Mouse (Mus musculus) heart, embryonic 12.5 days (tissue): ENCODE measurements around the gene 1700003F12Rik. TPM values are rescaled to one million over a fixed set of nuclear protein-coding genes. Genes with fewer than 3 reads are reported as not detected.
A peak's percentile ranks its signal among the peaks of the same experiment; 100 is the strongest.

Experiments used
- ATAC-seq: fragments of 200-750 bp; cut with Nextera tagmentation; 2 replicates; pipeline ENCODE4 v1.8.0; 2017; ENCODE audit warnings: moderate TSS enrichment, moderate library complexity; ENCODE audit not compliant: insufficient number of reproducible peaks, low FRiP score
- H3K27ac ChIP-seq: fragments of 300-500 bp; sonication (generic); 2 replicates; pipeline ENCODE4 v1.5.1; 2016; ENCODE audit warnings: mild to moderate bottlenecking, moderate library complexity; ENCODE audit not compliant: poor library complexity, severe bottlenecking
- H3K27me3 ChIP-seq: fragments of 300-500 bp; sonication (generic); replicated peaks from 2 replicates; pipeline ENCODE4 v1.6.1; 2016; ENCODE audit warnings: mild to moderate bottlenecking, moderate library complexity
- H3K36me3 ChIP-seq: fragments of 300-500 bp; sonication (generic); 2 replicates; pipeline ENCODE4 v1.6.1; 2016; ENCODE audit warnings: mild to moderate bottlenecking, moderate library complexity
- H3K4me1 ChIP-seq: fragments of 300-500 bp; sonication (generic); replicated peaks from 2 replicates; pipeline ENCODE4 v1.6.1; 2016; ENCODE audit warnings: mild to moderate bottlenecking
- H3K4me2 ChIP-seq: fragments of 300-500 bp; sonication (generic); 2 replicates; pipeline ENCODE4 v1.6.1; 2016; ENCODE audit warnings: mild to moderate bottlenecking, moderate library complexity
- H3K4me3 ChIP-seq: fragments of 300-500 bp; sonication (generic); 2 replicates; pipeline ENCODE4 v1.5.1; 2016; ENCODE audit warnings: mild to moderate bottlenecking
- H3K9ac ChIP-seq: fragments of 300-500 bp; sonication (generic); 2 replicates; pipeline ENCODE4 v1.6.1; 2016; ENCODE audit warnings: mild to moderate bottlenecking, moderate library complexity
- H3K9me3 ChIP-seq: fragments of 300-500 bp; sonication (generic); replicated peaks from 2 replicates; pipeline ENCODE4 v1.6.1; 2016; ENCODE audit warnings: mild to moderate bottlenecking, moderate library complexity
- whole genome bisulfite sequencing: fragments of 180-500 bp; shearing (Covaris S2); methylation state at CpG from one replicate; pipeline ENCODE4 v1.1.7; 2016; 5-methylcytosine and 5-hydroxymethylcytosine counted together
- polyA plus RNA-seq: library from polyadenylated mRNA; unstranded; fragments of >200 nt; fragmentation: Nextera tagmentation; extraction: Ambion mirVana; gene quantifications from 2 replicates; pipeline ENCODE4 v1.2.1, GENCODE M21; 2016

Gene 1700003F12Rik
- polyA plus RNA-seq, 1 experiment from 2014 or later = 0.78 TPM

DNA sequence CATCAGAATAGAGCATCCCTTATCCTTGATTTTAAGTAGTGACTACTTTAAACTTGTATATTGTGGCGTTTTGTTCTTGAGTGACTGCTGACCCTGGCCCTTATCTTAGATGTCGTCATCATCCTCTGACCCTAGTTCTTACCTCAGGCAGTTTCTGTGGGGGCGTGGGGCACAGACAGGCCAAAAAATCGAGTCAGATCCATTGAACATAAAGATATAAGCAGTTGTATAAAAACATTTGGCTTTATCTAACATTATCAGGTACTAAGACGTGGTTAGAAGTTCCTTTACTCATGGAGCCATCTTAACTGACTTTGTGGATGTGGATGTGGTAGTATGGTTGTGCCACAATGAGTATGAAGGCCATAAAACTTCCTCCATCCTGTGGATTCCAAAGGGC is 24.6 kb upstream of the 1700003F12Rik start:
- Histone ChIP-seq H3K9me3 (no peaks in the 10 kb centered on the region), H3K27ac (no peak overlapping the region), H3K36me3 (peaks cover 68% of the 10 kb centered on the region), H3K4me2 (no peak overlapping the region), H3K4me1 (peaks cover 5% of the 10 kb centered on the region; the same call in 1 of the 2 replicates), H3K4me3 (no peak overlapping the region), H3K27me3 (no peaks in the 10 kb centered on the region), H3K9ac (no peak overlapping the region)
- no peak for ATAC-seq
- WGBS = 74% methylated on average over 5 of the region's 5 CpGs

DNA sequence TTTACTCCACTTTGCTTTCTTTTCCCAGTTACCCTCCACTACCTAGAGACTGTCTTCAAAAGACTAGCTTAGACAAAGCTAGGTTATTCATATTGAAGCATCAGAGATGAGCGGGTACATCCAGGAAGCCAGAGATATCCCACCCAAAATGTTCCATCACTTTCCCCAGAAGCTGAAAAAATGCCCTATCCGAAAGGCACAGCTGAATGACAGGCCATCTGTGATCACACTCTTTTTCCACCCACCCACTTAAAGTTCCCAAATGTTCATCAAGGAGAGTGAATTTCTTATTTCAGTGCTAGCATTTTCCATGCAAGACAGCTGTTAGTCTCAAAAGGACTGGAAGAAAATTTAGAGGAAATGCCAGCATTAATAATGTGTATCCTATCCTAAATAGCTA is 21.6 kb upstream of the 1700003F12Rik start:
- WGBS = 96% methylated on average over 2 of the region's 2 CpGs
- no peak overlapping the region for H3K9ac ChIP-seq
- H3K36me3 ChIP-seq = peaks cover 71% of the 10 kb centered on the region
- peaks cover 5% of the 10 kb centered on the region; the same call in 1 of the 2 replicates for H3K4me1 ChIP-seq
- H3K4me2 ChIP-seq = no peak overlapping the region
- no peaks in the 10 kb centered on the region for H3K9me3 ChIP-seq
- no peaks in the 10 kb centered on the region for H3K27me3 ChIP-seq
- no peak for ATAC-seq
- H3K4me3 ChIP-seq = no peak overlapping the region
- no peak overlapping the region for H3K27ac ChIP-seq

DNA sequence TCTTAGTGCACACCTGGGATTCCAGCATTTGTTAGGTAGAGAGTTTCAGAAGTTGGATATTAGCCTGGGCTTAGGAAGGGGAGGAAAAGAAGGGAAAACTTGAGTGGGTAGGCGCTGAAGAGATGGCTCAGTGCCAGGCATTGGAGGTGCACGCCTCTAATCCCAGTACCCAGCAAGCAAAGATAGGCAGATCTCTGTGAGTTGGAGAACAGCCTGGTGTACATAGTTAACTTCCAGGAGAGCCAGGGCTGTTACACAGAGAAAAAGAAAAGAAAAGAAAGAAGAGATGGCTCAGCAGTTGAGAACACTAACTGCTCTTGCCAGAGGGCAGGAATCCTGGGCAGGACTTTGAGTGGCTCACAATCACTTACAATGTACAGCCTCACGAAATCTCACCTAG is 20.4 kb upstream of the 1700003F12Rik start:
- peaks cover 5% of the 10 kb centered on the region; the same call in 1 of the 2 replicates for H3K4me1 ChIP-seq
- H3K27me3 ChIP-seq = no peaks in the 10 kb centered on the region
- H3K9me3 ChIP-seq = no peaks in the 10 kb centered on the region
- no peak for ATAC-seq
- WGBS = 70% methylated on average over 3 of the region's 3 CpGs
- H3K36me3 ChIP-seq = peaks cover 82% of the 10 kb centered on the region
- no peak overlapping the region for H3K4me3 ChIP-seq
- H3K4me2 ChIP-seq = no peak overlapping the region
- no peak overlapping the region for H3K9ac ChIP-seq
- no peak overlapping the region for H3K27ac ChIP-seq

DNA sequence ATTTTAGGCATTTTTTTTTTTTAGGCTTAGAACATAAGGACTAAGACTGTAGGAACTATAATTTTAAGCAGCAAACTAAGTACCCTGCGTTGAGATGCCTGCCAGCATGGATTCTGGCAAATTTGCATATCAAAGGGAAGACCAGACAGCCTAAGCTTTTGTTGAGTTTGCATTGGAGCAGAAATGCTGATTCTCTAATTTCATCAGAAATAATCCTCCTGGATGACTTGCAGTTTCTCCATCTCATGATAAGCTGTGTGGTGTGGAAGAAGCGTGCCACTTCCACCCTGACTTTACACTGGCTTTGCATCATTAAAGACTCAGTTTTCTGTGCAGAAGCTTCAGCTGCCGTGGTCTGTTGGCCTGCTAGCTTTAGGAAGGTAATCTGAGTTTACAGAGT is 14.0 kb upstream of the 1700003F12Rik start:
- no peak for ATAC-seq
- 64% methylated on average over 3 of the region's 3 CpGs for WGBS
- no peaks in the 10 kb centered on the region for H3K9me3 ChIP-seq
- peaks cover 78% of the 10 kb centered on the region for H3K36me3 ChIP-seq
- H3K4me3 ChIP-seq = no peak overlapping the region
- peaks cover 10% of the 10 kb centered on the region for H3K4me1 ChIP-seq
- no peaks in the 10 kb centered on the region for H3K27me3 ChIP-seq
- H3K4me2 ChIP-seq = no peak overlapping the region
- no peak overlapping the region for H3K9ac ChIP-seq
- H3K27ac ChIP-seq = no peak overlapping the region

DNA sequence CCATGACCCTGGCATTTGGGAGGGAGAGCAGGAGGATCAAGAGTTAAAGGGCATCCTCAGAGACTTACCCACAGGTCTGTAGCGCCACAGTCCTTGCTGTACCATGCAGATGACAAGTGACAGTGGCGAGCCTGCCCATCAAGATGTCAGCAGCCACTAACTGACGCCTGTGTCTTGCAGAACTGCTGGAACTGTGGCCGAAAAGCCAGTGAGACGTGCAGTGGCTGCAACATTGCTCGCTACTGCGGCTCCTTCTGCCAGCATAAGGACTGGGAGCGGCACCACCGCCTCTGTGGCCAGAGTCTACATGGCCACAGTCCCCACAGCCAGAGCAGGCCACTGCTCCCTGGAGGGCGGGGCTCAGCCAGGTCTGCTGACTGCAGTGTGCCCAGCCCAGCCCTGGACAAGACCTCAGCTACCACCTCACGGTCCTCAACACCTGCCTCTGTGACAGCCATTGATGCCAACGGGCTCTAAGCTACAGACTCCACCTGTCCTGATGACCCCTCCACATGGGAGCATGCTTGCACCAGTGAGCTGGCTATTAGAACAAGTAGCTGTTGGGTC is 12.1 kb upstream of the 1700003F12Rik start:
- peak; percentile 9; the same call in 1 of the 2 replicates for ATAC-seq
- Histone ChIP-seq H3K4me2 (no peak overlapping the region), H3K9me3 (no peaks in the 10 kb centered on the region), H3K4me1 (peaks cover 17% of the 10 kb centered on the region), H3K4me3 (no peak overlapping the region), H3K27me3 (no peaks in the 10 kb centered on the region), H3K27ac (no peak overlapping the region), H3K9ac (no peak overlapping the region), H3K36me3 (peaks cover 68% of the 10 kb centered on the region)
- 62% methylated on average over 12 of the region's 12 CpGs for WGBS

DNA sequence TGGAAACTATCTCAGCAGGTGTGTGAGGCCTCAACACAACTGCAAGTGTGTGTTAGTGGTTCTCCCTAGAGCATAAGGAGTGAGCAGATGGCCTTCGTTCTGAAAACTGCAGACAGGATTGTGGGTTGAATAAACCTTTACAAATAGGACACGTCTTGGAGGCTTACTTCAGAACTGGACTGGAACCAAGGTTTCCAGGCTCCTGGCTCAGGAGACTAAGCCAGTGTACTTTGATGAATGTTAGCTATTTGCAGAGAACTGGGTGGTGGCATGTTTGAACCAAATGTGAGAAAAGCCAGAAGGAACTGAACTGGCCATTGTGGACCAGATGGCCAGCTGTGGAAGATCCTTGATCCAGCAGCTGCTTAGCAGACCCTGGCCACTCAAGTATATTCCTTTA is 8.6 kb upstream of the 1700003F12Rik start:
- Histone ChIP-seq H3K4me3 (no peak overlapping the region), H3K27ac (no peak overlapping the region), H3K9me3 (no peaks in the 10 kb centered on the region; the same call in 1 of the 2 replicates), H3K4me2 (no peak overlapping the region), H3K27me3 (no peaks in the 10 kb centered on the region), H3K36me3 (peaks cover 49% of the 10 kb centered on the region), H3K4me1 (peaks cover 17% of the 10 kb centered on the region), H3K9ac (no peak overlapping the region)
- 64% methylated on average over 2 of the region's 2 CpGs for WGBS
- ATAC-seq = no peak

DNA sequence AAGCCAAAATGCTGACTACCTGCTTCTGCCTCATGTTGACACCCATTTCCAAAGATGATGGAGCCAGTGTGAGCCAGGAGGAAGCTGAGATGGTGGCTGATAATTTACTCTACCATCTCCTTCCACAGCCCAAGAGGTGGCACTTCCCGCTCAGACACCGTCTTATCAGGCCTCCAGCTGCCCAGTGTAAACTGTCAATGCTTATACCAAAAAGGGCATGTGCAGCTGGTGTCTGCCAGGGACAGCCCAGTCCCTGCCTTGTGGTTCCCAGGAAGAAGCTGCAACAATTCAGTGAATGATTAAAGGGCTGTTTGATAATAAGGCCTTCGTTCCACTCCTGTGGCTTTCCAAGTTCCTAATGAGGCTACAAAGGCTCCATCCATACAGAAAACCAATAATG is 8.2 kb upstream of the 1700003F12Rik start:
- H3K36me3 ChIP-seq = peaks cover 47% of the 10 kb centered on the region
- H3K4me2 ChIP-seq = no peak overlapping the region
- H3K4me1 ChIP-seq = peaks cover 17% of the 10 kb centered on the region
- H3K27me3 ChIP-seq = no peaks in the 10 kb centered on the region
- no peak overlapping the region for H3K9ac ChIP-seq
- H3K27ac ChIP-seq = no peak overlapping the region
- no peak for ATAC-seq
- 28% methylated on average over 3 of the region's 3 CpGs for WGBS
- no peaks in the 10 kb centered on the region; the same call in 1 of the 2 replicates for H3K9me3 ChIP-seq
- H3K4me3 ChIP-seq = no peak overlapping the region

DNA sequence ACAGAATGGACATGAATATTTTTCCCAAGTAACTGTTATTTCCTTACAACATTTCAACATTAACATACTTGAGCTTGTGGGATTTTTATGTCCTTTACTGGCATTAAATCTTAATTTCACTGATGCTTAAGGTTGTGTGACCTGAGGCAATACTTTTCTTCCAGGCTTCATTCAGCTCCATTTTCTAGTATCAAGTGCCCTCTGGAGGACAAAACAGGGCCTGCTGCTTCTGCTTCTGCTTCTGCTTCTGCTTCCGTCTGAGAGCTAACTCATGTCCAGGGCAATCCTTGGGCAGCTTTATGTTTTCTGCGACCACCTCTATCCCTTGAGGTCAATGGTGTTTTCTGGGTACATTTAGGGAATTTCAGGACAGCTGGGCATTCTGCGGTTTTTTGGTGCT is 7.2 kb upstream of the 1700003F12Rik start:
- no peak overlapping the region for H3K27ac ChIP-seq
- H3K27me3 ChIP-seq = no peaks in the 10 kb centered on the region
- H3K9me3 ChIP-seq = no peaks in the 10 kb centered on the region; the same call in 1 of the 2 replicates
- peaks cover 14% of the 10 kb centered on the region for H3K4me1 ChIP-seq
- no peak for ATAC-seq
- no peak overlapping the region for H3K4me2 ChIP-seq
- no peak overlapping the region for H3K4me3 ChIP-seq
- H3K9ac ChIP-seq = no peak overlapping the region
- H3K36me3 ChIP-seq = peaks cover 42% of the 10 kb centered on the region
- 82% methylated on average over 3 of the region's 3 CpGs for WGBS

DNA sequence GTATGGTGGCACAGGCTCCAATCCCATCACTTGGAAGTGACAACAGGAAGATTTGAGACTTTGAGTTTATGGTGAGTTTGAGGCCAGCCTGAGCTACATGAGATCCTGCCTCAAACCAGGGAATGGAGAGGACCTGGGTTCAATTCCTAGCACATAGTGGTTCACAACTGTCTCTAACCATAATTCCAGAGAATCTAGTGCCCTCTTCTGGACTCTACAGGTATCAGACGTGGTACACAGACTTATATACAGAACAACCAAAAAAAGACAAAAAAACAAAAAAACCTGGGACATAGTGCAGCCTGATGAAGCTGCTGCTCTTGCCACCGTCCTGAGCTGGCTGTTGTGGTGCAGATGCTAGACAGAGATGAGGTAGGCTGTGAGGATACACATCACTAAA is 5.3 kb upstream of the 1700003F12Rik start:
- no peak overlapping the region for H3K27ac ChIP-seq
- no peaks in the 10 kb centered on the region; the same call in 1 of the 2 replicates for H3K9me3 ChIP-seq
- WGBS = 69% methylated on average over 2 of the region's 2 CpGs
- no peak overlapping the region for H3K9ac ChIP-seq
- H3K36me3 ChIP-seq = peaks cover 26% of the 10 kb centered on the region
- no peak overlapping the region for H3K4me3 ChIP-seq
- no peak for ATAC-seq
- H3K4me2 ChIP-seq = no peak overlapping the region
- no peaks in the 10 kb centered on the region for H3K27me3 ChIP-seq
- H3K4me1 ChIP-seq = peaks cover 7% of the 10 kb centered on the region; the same call in 1 of the 2 replicates

DNA sequence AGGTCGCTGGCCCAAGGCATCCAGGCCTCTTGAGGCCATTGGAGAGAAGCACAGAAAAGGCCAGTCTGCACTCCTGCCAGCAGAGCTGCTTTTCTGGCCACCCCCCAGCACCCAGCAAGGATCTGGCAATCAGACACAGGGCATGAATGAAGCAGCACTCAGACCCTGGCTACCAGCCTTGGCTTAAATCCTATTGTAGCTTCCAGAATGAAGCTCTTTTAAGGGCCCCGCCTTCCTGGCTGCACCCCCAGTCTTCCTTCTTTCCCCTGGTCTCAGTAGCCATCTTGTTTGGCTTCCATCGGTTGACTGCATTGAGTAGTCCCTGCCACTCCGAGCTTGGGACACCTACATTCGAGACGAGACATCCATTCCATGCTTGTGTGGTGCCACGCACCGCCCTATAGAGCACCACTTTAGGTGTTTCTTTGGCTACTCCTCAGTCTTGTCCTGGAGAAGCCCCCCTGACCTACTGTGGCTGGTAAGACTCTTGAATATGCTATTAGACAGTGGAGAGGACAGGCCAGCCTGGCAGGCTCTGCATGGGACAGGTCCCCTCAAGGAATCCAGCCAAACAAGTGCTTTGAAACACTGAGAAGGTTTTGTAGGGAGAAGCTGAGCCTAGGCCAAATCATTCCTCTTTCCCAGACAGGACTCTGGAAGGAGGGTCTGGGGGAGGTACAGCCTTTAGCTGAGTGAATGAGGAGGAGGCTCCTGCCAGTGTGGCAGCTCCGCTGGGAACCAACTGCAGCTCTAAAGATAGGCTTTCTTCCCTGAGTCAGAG is 3.1 kb upstream of the 1700003F12Rik start:
- no peak for ATAC-seq
- Histone ChIP-seq H3K4me3 (no peak overlapping the region), H3K9ac (no peak overlapping the region), H3K4me1 (peaks cover 4% of the 10 kb centered on the region; the same call in 1 of the 2 replicates), H3K36me3 (peaks cover 10% of the 10 kb centered on the region), H3K9me3 (no peaks in the 10 kb centered on the region; the same call in 1 of the 2 replicates), H3K27me3 (no peaks in the 10 kb centered on the region), H3K27ac (no peak overlapping the region), H3K4me2 (no peak overlapping the region)
- 82% methylated on average over 9 of the region's 9 CpGs for WGBS

DNA sequence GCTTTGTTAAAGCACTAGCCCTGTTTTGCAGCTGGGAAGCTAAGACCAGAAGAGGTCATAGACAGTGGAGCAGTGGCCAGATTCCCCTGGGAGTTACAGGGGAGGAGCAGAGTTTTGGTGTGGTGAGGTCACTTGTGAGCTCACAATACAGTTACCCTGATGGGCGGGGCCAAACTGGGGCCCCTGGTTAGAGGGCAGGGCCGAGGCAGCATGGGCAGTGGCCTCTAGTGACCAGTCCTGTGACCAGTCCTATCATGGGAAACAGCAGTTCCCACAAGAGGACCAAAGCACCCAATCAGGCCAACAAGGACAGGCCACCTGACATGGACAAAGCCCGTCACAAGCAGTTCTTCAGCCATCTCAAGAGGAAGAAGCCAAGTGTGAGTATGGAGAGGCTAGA is 1.8 kb downstream of the 1700003F12Rik start:
- ATAC-seq = no peak
- no peak overlapping the region for H3K9ac ChIP-seq
- no peak overlapping the region for H3K27ac ChIP-seq
- H3K36me3 ChIP-seq = no peaks in the 10 kb centered on the region
- H3K4me3 ChIP-seq = no peak overlapping the region
- H3K27me3 ChIP-seq = peaks cover 33% of the 10 kb centered on the region
- H3K4me1 ChIP-seq = peaks cover 28% of the 10 kb centered on the region
- H3K9me3 ChIP-seq = no peaks in the 10 kb centered on the region
- 52% methylated on average over 3 of the region's 3 CpGs for WGBS
- H3K4me2 ChIP-seq = 0 out of 2 replicates have a peak overlapping the region, but pooled peaks have one; percentile 91
